Mouse (Mus musculus): ENCODE measurements around the gene 1700069L16Rik.

- TF ChIP-seq CTCF (IDR thresholded peaks at IDR 0.05) = no peak
- TF ChIP-seq EP300 (IDR thresholded peaks at IDR 0.05; ENCODE audit: insufficient read depth, low read depth, low read length) = no peak
- TF ChIP-seq POLR2A (IDR thresholded peaks at IDR 0.05; ENCODE audit: insufficient read depth, low read depth, low read length) = no peak
Measured at GRCm38 (mm10) chr5:113751521-113752157, 27.1 kb upstream of the 1700069L16Rik start.
